Mouse (Mus musculus) forebrain, embryonic 16.5 days (tissue): Measurements from ENCODE around the gene Pdha2. TPM values are rescaled to one million over a fixed set of nuclear protein-coding genes. Genes with fewer than 3 reads are reported as not detected.

Source experiments
- ATAC-seq: fragments of 200-750 bp; cut with Nextera tagmentation; 2 replicates; pipeline ENCODE4 v1.8.0; 2017; ENCODE audit warnings: mild to moderate bottlenecking, moderate library complexity
- H3K27ac ChIP-seq: fragments of 300-500 bp; sonication (generic); 2 replicates; pipeline ENCODE4 v1.5.1; 2014; ENCODE audit warnings: low read length, control low read depth
- H3K27me3 ChIP-seq: fragments of 300-500 bp; sonication (generic); replicated peaks from 2 replicates; pipeline ENCODE4 v1.6.1; 2014; ENCODE audit warnings: low read length; ENCODE audit not compliant: control insufficient read depth, insufficient read depth
- H3K36me3 ChIP-seq: fragments of 300-500 bp; sonication (generic); 2 replicates; pipeline ENCODE4 v1.6.1; 2014; ENCODE audit not compliant: control insufficient read depth, insufficient read depth
- H3K4me1 ChIP-seq: fragments of 300-500 bp; sonication (generic); replicated peaks from 2 replicates; pipeline ENCODE4 v1.6.1; 2014; ENCODE audit warnings: low read length; ENCODE audit not compliant: control insufficient read depth, insufficient read depth
- H3K4me2 ChIP-seq: fragments of 300-500 bp; sonication (generic); 2 replicates; pipeline ENCODE4 v1.6.1; 2014; ENCODE audit warnings: mild to moderate bottlenecking, low read length, control low read depth
- H3K4me3 ChIP-seq: fragments of 300-500 bp; sonication (generic); replicated peaks from 2 replicates; pipeline ENCODE4 v1.5.1; 2014; ENCODE audit warnings: mild to moderate bottlenecking, low read length, control low read depth
- H3K9ac ChIP-seq: fragments of 300-500 bp; sonication (generic); replicated peaks from 2 replicates; pipeline ENCODE4 v1.6.1; 2014; ENCODE audit warnings: low read depth, low read length, control low read depth
- H3K9me3 ChIP-seq: fragments of 300-500 bp; sonication (generic); 2 replicates; pipeline ENCODE4 v1.6.1; 2016; ENCODE audit warnings: low read length; ENCODE audit not compliant: control insufficient read depth
- WGBS: fragments of 180-500 bp; shearing (Covaris S2); extraction: QIAGEN DNeasy Blood & Tissue Kit; methylation state at CpG from one replicate; pipeline ENCODE4 v1.1.7; 2014; 5-methylcytosine and 5-hydroxymethylcytosine counted together
- polyA plus RNA-seq: library from polyadenylated mRNA; unstranded; fragments of >200 nt; fragmentation: Nextera tagmentation; extraction: Ambion mirVana; gene quantifications from 2 replicates; pipeline ENCODE4 v1.2.1, GENCODE M21; 2015

Gene Pdha2
- polyA plus RNA-seq, result not detected in 2 replicates

- ATAC-seq, result no peak
- Histone ChIP-seq H3K4me2 (no peak within 1 kb of the TSS), H3K9me3 (peaks cover 8% of the 10 kb centered on the region), H3K27me3 (no peaks in the 10 kb centered on the region), H3K36me3 (no peaks in the 10 kb centered on the region), H3K9ac (no peak within 1 kb of the TSS), H3K27ac (no peak within 1 kb of the TSS), H3K4me1 (0 out of 2 replicates have a peak, but pooled peaks cover 3% of the 10 kb centered on the region), H3K4me3 (no peak within 1 kb of the TSS)
- 93% methylated on average over 5 of the region's 5 CpGs for WGBS
Measured at GRCm38 (mm10) chr3:141212255-141212654, at the start of gene Pdha2. TSS of gene Pdha2 (minus strand) at chr3:141212355.

- H3K9me3 ChIP-seq, result no peaks in the 10 kb centered on the region
- H3K27ac ChIP-seq, result no peak overlapping the region
- H3K4me3 ChIP-seq, result no peak overlapping the region
- no peaks in the 10 kb centered on the region for H3K36me3 ChIP-seq
- no peak overlapping the region for H3K9ac ChIP-seq
- H3K27me3 ChIP-seq, result no peaks in the 10 kb centered on the region
- H3K4me2 ChIP-seq, result no peak overlapping the region
- no peak for ATAC-seq
- H3K4me1 ChIP-seq, result no peaks in the 10 kb centered on the region
- 95% methylated on average over 1 of the region's 1 CpGs for WGBS
Measured at GRCm38 (mm10) chr3:141260518-141260917, 48.4 kb upstream of the Pdha2 start.

- no peak overlapping the region for H3K4me2 ChIP-seq
- no peaks in the 10 kb centered on the region for H3K27me3 ChIP-seq
- WGBS, result 72% methylated on average over 1 of the region's 1 CpGs
- H3K9me3 ChIP-seq, result no peaks in the 10 kb centered on the region
- H3K27ac ChIP-seq, result no peak overlapping the region
- ATAC-seq, result peak; percentile 81
- H3K36me3 ChIP-seq, result no peaks in the 10 kb centered on the region
- no peak overlapping the region for H3K4me3 ChIP-seq
- H3K4me1 ChIP-seq, result no peaks in the 10 kb centered on the region
- no peak overlapping the region for H3K9ac ChIP-seq
Measured at GRCm38 (mm10) chr3:141251440-141251839, 39.3 kb upstream of the Pdha2 start.

GRCm38 (mm10) chr3:141244725-141245298, 32.7 kb upstream of the Pdha2 start:
- Histone ChIP-seq H3K27ac (no peak overlapping the region), H3K4me3 (no peak overlapping the region), H3K4me1 (no peaks in the 10 kb centered on the region), H3K9me3 (no peaks in the 10 kb centered on the region), H3K27me3 (no peaks in the 10 kb centered on the region), H3K4me2 (no peak overlapping the region), H3K36me3 (no peaks in the 10 kb centered on the region), H3K9ac (no peak overlapping the region)
- ATAC-seq, result peak; percentile 82
- WGBS, result 24% methylated on average over 5 of the region's 5 CpGs

- WGBS, result 83% methylated on average over 2 of the region's 2 CpGs
- H3K4me3 ChIP-seq, result no peak overlapping the region
- no peak overlapping the region for H3K9ac ChIP-seq
- H3K27me3 ChIP-seq, result no peaks in the 10 kb centered on the region
- no peaks in the 10 kb centered on the region for H3K9me3 ChIP-seq
- H3K27ac ChIP-seq, result no peak overlapping the region
- H3K36me3 ChIP-seq, result no peaks in the 10 kb centered on the region
- no peaks in the 10 kb centered on the region for H3K4me1 ChIP-seq
- no peak overlapping the region for H3K4me2 ChIP-seq
- ATAC-seq, result no peak
Measured at GRCm38 (mm10) chr3:141238071-141238470, 25.9 kb upstream of the Pdha2 start.

- no peak for ATAC-seq
- Histone ChIP-seq H3K36me3 (no peaks in the 10 kb centered on the region), H3K9me3 (no peaks in the 10 kb centered on the region), H3K4me2 (no peak overlapping the region), H3K4me1 (no peaks in the 10 kb centered on the region), H3K4me3 (no peak overlapping the region), H3K27ac (no peak overlapping the region), H3K27me3 (no peaks in the 10 kb centered on the region), H3K9ac (no peak overlapping the region)
- WGBS, result 55% methylated on average over 2 of the region's 2 CpGs
Measured at GRCm38 (mm10) chr3:141229148-141229547, 17.0 kb upstream of the Pdha2 start.

GRCm38 (mm10) chr3:141222339-141222738, 10.2 kb upstream of the Pdha2 start:
- Histone ChIP-seq H3K9ac (no peak overlapping the region), H3K27ac (no peak overlapping the region), H3K9me3 (no peaks in the 10 kb centered on the region), H3K4me2 (no peak overlapping the region), H3K4me1 (no peaks in the 10 kb centered on the region), H3K27me3 (no peaks in the 10 kb centered on the region), H3K36me3 (no peaks in the 10 kb centered on the region), H3K4me3 (no peak overlapping the region)
- WGBS, result 68% methylated on average over 1 of the region's 1 CpGs
- ATAC-seq, result no peak

GRCm38 (mm10) chr3:141218561-141218960, 6.4 kb upstream of the Pdha2 start:
- H3K4me3 ChIP-seq, result no peak overlapping the region
- no peak overlapping the region for H3K9ac ChIP-seq
- ATAC-seq, result no peak
- 92% methylated on average over 2 of the region's 2 CpGs for WGBS
- H3K4me1 ChIP-seq, result 0 out of 2 replicates have a peak, but pooled peaks cover 3% of the 10 kb centered on the region
- H3K9me3 ChIP-seq, result no peaks in the 10 kb centered on the region
- H3K36me3 ChIP-seq, result no peaks in the 10 kb centered on the region
- no peaks in the 10 kb centered on the region for H3K27me3 ChIP-seq
- no peak overlapping the region for H3K27ac ChIP-seq
- no peak overlapping the region for H3K4me2 ChIP-seq

GRCm38 (mm10) chr3:141216999-141217398, 4.8 kb upstream of the Pdha2 start:
- Histone ChIP-seq H3K27ac (no peak overlapping the region), H3K9me3 (no peaks in the 10 kb centered on the region), H3K4me2 (no peak overlapping the region), H3K9ac (no peak overlapping the region), H3K4me3 (no peak overlapping the region), H3K4me1 (0 out of 2 replicates have a peak, but pooled peaks cover 3% of the 10 kb centered on the region), H3K27me3 (no peaks in the 10 kb centered on the region), H3K36me3 (no peaks in the 10 kb centered on the region)
- ATAC-seq, result no peak

- no peak overlapping the region for H3K9ac ChIP-seq
- ATAC-seq, result no peak
- no peak overlapping the region for H3K4me3 ChIP-seq
- peaks cover 5% of the 10 kb centered on the region for H3K9me3 ChIP-seq
- H3K27ac ChIP-seq, result no peak overlapping the region
- WGBS, result 69% methylated on average over 6 of the region's 6 CpGs
- H3K27me3 ChIP-seq, result no peaks in the 10 kb centered on the region
- H3K36me3 ChIP-seq, result no peaks in the 10 kb centered on the region
- H3K4me1 ChIP-seq, result 0 out of 2 replicates have a peak, but pooled peaks cover 3% of the 10 kb centered on the region
- no peak overlapping the region for H3K4me2 ChIP-seq
Measured at GRCm38 (mm10) chr3:141216237-141216636, 4.1 kb upstream of the Pdha2 start.
